Mouse (Mus musculus) cerebellum, adult 9-11 months (tissue): ENCODE data around the gene Cdh20.

ENCODE experiments used
- DNase-seq: peaks from one replicate; pipeline ENCODE4 v3.0.0; 2022

Gene Cdh20

GRCm38 (mm10) chr1:104768371-104769249 is at the start of gene Cdh20:
Gene Cdh20 (plus strand): TSS chr1:104768529.
- peak; percentile 69 for DNase-seq

DNA sequence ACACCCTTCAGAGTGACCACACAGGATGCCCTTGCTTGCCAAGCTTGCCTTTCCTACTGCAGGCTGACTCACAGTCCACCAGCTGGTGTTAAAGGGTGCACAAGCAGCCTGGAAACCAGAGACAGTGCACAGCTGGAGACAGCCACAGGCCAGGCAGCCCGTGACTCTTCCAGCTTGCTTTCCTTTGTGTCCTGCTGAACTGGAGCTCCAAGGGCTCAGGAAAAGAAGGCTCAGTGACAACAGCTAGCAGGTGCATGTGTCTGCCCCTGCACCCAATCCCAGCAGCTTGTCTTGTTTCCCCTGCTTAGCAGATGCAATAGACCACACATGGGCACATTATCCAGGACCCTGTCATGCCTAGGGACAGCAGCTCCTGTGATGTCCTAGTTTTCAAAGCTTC is 21.5 kb upstream of the Cdh20 start:
- no peak for DNase-seq

- no peak for DNase-seq
Measured at GRCm38 (mm10) chr1:104747438-104747837, 20.9 kb upstream of the Cdh20 start.

- DNase-seq = peak; percentile 84
Measured at GRCm38 (mm10) chr1:104754483-104754882, 13.8 kb upstream of the Cdh20 start.

DNA sequence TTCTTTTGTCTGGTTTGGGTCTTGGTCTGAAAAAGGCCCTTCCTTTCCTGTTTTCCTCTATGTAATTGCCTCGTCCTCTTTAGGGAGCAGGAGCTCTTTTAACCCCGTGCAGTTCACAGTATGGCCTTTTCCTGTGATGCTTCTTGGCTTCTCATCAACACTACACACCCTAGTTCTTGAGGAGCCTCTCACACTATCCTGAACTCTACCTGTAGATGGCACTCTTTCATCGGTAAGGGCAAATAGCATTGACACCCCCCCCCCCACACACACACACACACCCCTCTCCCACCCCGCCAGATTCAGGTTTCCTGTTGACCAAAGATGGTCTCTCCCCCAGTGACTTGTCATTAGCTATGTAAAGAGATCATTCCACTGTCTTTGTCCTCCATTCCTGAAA is 12.4 kb upstream of the Cdh20 start:
- DNase-seq = no peak

DNA sequence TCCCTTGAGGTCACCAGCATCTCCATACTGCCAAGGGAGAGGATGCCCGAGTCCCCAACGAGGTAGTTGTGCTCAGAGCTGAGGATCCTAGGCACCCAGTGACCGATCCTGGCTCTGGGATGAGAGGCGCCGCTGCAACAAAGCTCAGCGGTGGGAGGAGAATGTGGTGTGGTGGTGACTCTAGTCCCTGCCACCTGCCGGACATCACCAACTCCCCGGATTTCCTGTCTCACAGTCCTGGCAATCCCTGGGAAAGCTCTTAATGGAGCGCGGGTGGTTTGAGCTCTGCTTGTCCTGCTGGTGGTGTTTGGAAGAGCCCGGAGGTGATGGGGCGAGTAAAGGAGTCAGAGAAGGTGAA is 900 bp downstream of the Cdh20 start:
- peak; percentile 70 for DNase-seq

GRCm38 (mm10) chr1:104771937-104772336 is 3.6 kb downstream of the Cdh20 start:
- no peak for DNase-seq

DNA sequence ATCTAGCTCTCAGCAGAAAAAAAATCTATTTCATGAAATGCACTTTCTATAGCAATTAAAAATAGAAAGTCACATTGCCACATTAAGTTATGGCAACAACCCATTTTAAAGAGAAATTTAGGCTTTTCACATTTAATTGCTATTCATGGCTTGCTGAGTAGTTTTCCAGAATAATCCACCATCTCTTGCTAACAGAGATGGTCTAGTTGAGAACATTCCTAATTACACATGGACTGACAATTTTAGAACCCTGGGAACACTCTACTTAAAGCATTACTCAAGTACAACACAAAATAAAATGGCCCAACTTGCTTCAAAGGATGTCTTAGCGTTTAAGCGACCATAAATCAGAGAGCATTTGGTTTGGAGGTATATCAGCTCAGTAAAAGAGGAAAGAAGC is 4.9 kb downstream of the Cdh20 start:
- DNase-seq = no peak

GRCm38 (mm10) chr1:104793488-104793887 is 25.2 kb downstream of the Cdh20 start:
- no peak for DNase-seq

DNA sequence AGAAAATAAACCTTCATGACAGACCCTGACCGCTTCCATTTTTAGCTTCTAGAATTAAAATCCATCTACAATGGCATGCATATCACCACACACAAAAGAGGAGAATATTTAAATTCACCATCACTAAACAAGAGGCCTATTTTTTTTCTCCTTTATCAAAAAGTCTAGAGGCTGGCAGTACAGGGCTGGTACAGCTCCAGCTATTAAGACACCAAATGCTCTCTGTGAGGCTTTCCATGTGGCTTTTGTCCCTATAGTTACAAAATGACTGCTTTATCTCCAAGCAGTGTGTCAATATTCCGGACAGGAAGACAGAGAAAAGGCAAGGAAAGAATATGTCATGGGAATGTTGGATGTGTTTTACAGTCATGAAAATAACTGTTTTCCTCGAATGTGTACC is 27.8 kb downstream of the Cdh20 start:
- no peak for DNase-seq

GRCm38 (mm10) chr1:104797139-104797538 is 28.8 kb downstream of the Cdh20 start:
- no peak for DNase-seq

GRCm38 (mm10) chr1:104804746-104805145 is 36.4 kb downstream of the Cdh20 start:
- no peak for DNase-seq

GRCm38 (mm10) chr1:104807214-104807613 is 38.9 kb downstream of the Cdh20 start:
- no peak for DNase-seq

GRCm38 (mm10) chr1:104817510-104817909 is 49.2 kb downstream of the Cdh20 start:
- DNase-seq = no peak

DNA sequence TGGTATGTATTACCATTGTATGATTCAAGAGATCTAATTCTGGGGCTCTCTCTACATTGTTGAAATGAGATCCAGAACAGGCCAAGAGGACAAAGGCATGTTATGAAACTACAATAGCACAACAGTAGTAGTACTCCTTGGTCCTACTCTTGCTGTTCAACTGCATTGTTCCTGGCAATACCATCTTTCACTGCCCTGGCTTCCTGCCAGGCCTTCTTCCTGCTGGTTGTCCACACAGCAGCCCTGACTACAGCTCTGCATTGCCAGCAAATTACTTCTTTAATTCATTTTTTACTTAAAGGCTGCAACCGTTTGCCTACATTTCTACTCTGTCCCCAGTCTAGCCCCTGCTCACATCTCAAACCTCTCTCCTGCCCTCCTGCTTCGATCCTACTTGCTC is 59.8 kb downstream of the Cdh20 start:
- DNase-seq = peak; percentile 7

DNA sequence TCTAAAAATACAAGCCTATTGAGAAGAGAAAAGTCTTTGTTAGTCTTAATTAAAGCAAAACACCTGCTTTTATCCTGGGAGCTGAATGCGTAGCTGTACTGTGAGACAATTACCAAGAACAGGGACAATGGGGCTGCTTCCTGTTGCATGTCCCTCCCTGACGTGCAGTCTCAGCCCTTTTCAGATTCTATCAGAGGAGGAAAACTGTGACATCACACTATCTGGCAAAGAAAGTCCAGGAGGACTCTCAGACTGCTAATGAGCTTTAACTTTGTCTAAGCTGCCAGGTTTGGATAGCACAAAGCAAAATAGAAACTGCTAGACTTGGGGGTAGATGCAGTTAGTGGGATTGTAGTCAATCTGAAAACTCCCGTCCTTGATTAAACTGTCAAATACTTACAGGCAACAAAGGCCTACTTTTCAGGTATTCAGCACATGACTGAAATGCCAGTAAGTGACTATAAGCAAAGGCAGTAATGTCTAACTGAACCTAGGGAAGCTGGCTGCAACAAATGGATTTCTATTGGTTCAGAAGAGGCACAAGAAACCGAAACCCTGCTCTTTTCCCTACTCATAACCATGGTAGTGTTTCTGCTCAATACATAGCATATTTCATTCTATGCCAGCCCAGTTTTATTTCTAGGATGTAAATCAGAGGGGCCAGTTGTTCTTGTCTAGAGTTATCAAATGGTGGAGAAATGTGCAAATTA is 70.0 kb downstream of the Cdh20 start:
- no peak for DNase-seq

- peak; percentile 8 for DNase-seq
Measured at GRCm38 (mm10) chr1:104839051-104839450, 70.7 kb downstream of the Cdh20 start.

DNA sequence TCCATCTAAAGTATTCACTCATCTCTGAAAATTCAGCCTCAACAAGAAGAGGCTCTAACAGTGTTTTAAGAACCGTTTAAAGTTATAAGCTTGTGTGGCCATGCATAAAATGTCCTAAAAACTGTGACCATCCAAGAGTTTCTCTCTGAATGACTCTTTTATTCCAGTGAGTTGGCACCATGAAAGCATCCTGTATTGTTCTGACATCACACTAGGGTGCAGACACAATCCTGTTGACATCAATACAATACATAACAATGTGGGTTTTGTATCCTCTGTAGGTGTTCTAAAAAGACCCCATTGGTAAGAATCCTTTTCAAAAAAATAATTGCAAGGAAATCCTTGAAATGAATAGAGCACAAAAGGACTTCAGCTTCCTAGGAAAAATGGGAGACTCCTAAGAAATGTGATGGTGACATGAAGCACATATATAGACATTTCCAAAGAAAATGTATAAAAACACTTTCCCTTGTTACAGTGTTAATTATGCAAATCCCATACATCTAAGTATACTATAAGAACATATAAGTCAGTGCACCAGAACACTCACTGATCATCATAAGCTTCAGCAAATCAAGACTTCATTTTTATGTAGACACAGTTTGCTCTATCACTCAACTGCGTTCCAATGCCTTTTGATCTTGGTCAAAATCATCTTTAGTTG is 80.1 kb downstream of the Cdh20 start:
- DNase-seq = no peak

- no peak for DNase-seq
Measured at GRCm38 (mm10) chr1:104848920-104849272, 80.6 kb downstream of the Cdh20 start.

GRCm38 (mm10) chr1:104877384-104877783 is 109.1 kb downstream of the Cdh20 start:
- no peak for DNase-seq

DNA sequence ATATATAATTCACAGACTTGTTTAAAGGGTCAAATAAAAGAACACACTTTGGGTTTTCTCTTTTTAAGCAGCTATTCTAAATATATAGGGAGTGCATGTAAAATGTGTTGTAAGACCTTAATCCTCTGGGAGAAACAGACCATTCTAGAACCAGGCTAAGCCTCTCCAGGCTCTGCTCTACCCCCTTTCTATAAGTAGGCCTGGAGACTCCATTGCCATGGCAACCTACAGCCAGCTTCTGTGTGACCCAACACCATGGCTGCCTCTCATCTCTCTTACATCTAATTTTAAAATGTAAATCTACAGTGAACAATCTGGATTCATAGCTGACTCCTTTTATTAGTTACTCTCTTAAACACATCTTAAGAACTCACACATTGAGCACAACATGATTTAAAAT is 133.5 kb downstream of the Cdh20 start:
- no peak for DNase-seq

DNA sequence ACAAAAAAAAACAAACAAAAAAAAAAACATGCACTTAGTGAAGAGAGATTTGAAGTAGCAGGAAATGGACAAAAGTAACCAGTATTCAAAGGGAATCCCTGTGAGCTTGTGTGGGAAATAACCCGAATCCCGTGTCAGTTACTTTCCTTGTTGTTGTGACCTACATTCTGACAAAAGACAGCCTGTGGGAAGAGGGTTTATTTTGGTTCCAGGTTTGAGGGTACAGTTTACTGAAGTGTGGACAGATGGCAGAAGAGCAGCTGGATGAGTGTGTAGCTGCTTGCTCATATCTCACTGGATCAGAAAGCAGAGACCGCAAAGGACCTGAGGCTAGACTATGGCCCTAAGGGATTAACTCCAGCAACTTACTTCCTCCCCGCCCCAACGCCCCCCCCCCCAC is 135.1 kb downstream of the Cdh20 start:
- DNase-seq = no peak

DNA sequence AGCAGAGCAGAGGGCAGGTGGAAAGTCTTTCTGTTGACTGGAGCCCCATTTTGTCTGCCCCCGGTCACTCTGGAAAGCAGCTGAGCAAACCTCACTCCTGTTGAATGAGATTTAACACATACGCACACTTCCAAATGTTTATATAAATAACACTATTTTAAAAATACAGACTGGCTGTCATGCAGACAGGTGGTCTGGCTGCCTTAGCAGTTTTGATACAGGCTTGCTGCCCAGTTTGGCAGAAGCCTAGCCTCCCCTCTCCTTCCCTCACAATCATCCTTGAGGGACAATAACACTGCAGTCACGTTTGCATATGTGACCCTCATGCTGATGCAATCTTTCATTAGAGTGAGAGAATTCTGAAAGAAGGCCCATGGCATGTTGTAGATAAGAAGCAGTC is 144.1 kb downstream of the Cdh20 start:
- no peak for DNase-seq

GRCm38 (mm10) chr1:104916507-104916906 is 148.2 kb downstream of the Cdh20 start:
- no peak for DNase-seq
